Mouse (Mus musculus) bone marrow, adult 2 months (tissue): ENCODE data around the gene B3gnt2.

Source experiments
- CTCF ChIP-seq: fragments of 200-500 bp; IDR thresholded peaks from 2 replicates; pipeline ENCODE4 v1.5.1; 2011; ENCODE audit warnings: low read length, control low read depth; ENCODE audit not compliant: control insufficient read depth, insufficient read depth
- POLR2A ChIP-seq: fragments of 200-500 bp; IDR thresholded peaks from 2 replicates; pipeline ENCODE4 v1.6.1; 2011; ENCODE audit warnings: low read depth, mild to moderate bottlenecking, control low read depth, low read length, borderline replicate concordance; ENCODE audit not compliant: control insufficient read depth

DNA sequence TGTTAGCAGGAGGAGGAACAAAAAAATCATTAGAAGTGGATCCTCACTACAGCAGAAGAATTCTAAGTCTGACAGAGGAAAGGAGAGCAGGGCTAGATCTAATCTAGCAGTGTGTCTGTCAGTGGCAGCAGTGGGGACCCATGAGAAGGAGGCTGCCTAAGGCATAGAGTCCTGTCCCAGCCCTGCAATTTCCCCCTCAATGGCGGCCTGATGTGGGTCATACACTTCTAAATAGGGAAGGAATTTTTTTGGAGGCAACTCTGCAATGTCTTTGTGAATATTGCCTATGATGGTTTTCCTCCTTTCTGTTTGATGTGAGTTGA, 66.9 kb downstream of the B3gnt2 start:
- TF ChIP-seq CTCF = no peak
- no peak for TF ChIP-seq POLR2A
